Mouse (Mus musculus): ENCODE data around the gene Pcf11.

Pcf11 gene

GRCm38 (mm10) chr7:92669507-92670471 lies at the start of gene Pcf11:
Gene Pcf11, minus strand, starts transcription at chr7:92669934.
- DNase-seq (ENCODE audit: low read depth, low spot score), result peak; percentile 99

- DNase-seq (ENCODE audit: low read depth, low spot score), result no peak
Observed at GRCm38 (mm10) chr7:92715055-92715454, 45.3 kb upstream of the Pcf11 start.

- DNase-seq (ENCODE audit: low read depth, low spot score), result no peak
Observed at GRCm38 (mm10) chr7:92711593-92711992, 41.9 kb upstream of the Pcf11 start.

GRCm38 (mm10) chr7:92709573-92709972 lies 39.8 kb upstream of the Pcf11 start:
- no peak for DNase-seq (ENCODE audit: low read depth, low spot score)

GRCm38 (mm10) chr7:92706711-92707110 lies 37.0 kb upstream of the Pcf11 start:
- DNase-seq (ENCODE audit: low read depth, low spot score), result no peak

- no peak for DNase-seq (ENCODE audit: low read depth, low spot score)
Observed at GRCm38 (mm10) chr7:92705534-92705933, 35.8 kb upstream of the Pcf11 start.

- DNase-seq (ENCODE audit: low read depth, low spot score), result no peak
Observed at GRCm38 (mm10) chr7:92703661-92704060, 33.9 kb upstream of the Pcf11 start.

GRCm38 (mm10) chr7:92698770-92699169 lies 29.0 kb upstream of the Pcf11 start:
- no peak for DNase-seq (ENCODE audit: low read depth, low spot score)

- DNase-seq (ENCODE audit: low read depth, low spot score), result no peak
Observed at GRCm38 (mm10) chr7:92696395-92696794, 26.7 kb upstream of the Pcf11 start.

- DNase-seq (ENCODE audit: low read depth, low spot score), result no peak
Observed at GRCm38 (mm10) chr7:92689101-92689500, 19.4 kb upstream of the Pcf11 start.

- DNase-seq (ENCODE audit: low read depth, low spot score), result no peak
Observed at GRCm38 (mm10) chr7:92688299-92688669, 18.6 kb upstream of the Pcf11 start.

GRCm38 (mm10) chr7:92687556-92688298 lies 18.0 kb upstream of the Pcf11 start:
- no peak for DNase-seq (ENCODE audit: low read depth, low spot score)

- no peak for DNase-seq (ENCODE audit: low read depth, low spot score)
Observed at GRCm38 (mm10) chr7:92677346-92677745, 7.6 kb upstream of the Pcf11 start.

GRCm38 (mm10) chr7:92675131-92675530 lies 5.4 kb upstream of the Pcf11 start:
- no peak for DNase-seq (ENCODE audit: low read depth, low spot score)

- peak; percentile 30 for DNase-seq (ENCODE audit: low read depth, low spot score)
Observed at GRCm38 (mm10) chr7:92668791-92669506, 785 bp downstream of the Pcf11 start.

- no peak for DNase-seq (ENCODE audit: low read depth, low spot score)
Observed at GRCm38 (mm10) chr7:92666274-92666820, 3.4 kb downstream of the Pcf11 start.

- DNase-seq (ENCODE audit: low read depth, low spot score), result no peak
Observed at GRCm38 (mm10) chr7:92658050-92658449, 11.7 kb downstream of the Pcf11 start.

GRCm38 (mm10) chr7:92656386-92656785 lies 13.3 kb downstream of the Pcf11 start:
- DNase-seq (ENCODE audit: low read depth, low spot score), result no peak

GRCm38 (mm10) chr7:92653329-92653728 lies 16.4 kb downstream of the Pcf11 start:
- no peak for DNase-seq (ENCODE audit: low read depth, low spot score)

- DNase-seq (ENCODE audit: low read depth, low spot score), result no peak
Observed at GRCm38 (mm10) chr7:92647790-92648189, 21.9 kb downstream of the Pcf11 start.

- DNase-seq (ENCODE audit: low read depth, low spot score), result no peak
Observed at GRCm38 (mm10) chr7:92642358-92642757, 27.4 kb downstream of the Pcf11 start.

- no peak for DNase-seq (ENCODE audit: low read depth, low spot score)
Observed at GRCm38 (mm10) chr7:92638050-92638449, 31.7 kb downstream of the Pcf11 start.
